Mouse (Mus musculus): Measurements from ENCODE around the gene Atg3. TPM values are rescaled to one million over a fixed set of nuclear protein-coding genes. Genes with fewer than 3 reads are reported as not detected.
A peak's percentile ranks its signal among the peaks of the same experiment; 100 is the strongest.

Atg3 gene
- polyA plus RNA-seq, 1 experiment, result 38.4 TPM

- H3K27ac ChIP-seq (ENCODE audit: insufficient read depth, low read length), result no peak overlapping the region
- H3K4me3 ChIP-seq (ENCODE audit: insufficient read depth, low read length), result no peak overlapping the region
- TF ChIP-seq POLR2A (IDR thresholded peaks at IDR 0.05; ENCODE audit: extremely low read depth, insufficient read depth, low read length), result no peak
- TF ChIP-seq CTCF (IDR thresholded peaks at IDR 0.05; ENCODE audit: extremely low read depth, insufficient read depth, low read length), result peak; percentile 79
- no peaks in the 10 kb centered on the region for H3K4me1 ChIP-seq (ENCODE audit: control insufficient read depth, insufficient read depth, low read length)
Observed at GRCm38 (mm10) chr16:45196816-45197215, 38.2 kb downstream of the Atg3 start.

GRCm38 (mm10) chr16:45201395-45201794 is 42.8 kb downstream of the Atg3 start:
- no peak overlapping the region for H3K27ac ChIP-seq (ENCODE audit: insufficient read depth, low read length)
- H3K4me1 ChIP-seq (ENCODE audit: control insufficient read depth, insufficient read depth, low read length), result no peaks in the 10 kb centered on the region
- H3K4me3 ChIP-seq (ENCODE audit: insufficient read depth, low read length), result no peak overlapping the region
- TF ChIP-seq CTCF (IDR thresholded peaks at IDR 0.05; ENCODE audit: extremely low read depth, insufficient read depth, low read length) (no peak), POLR2A (IDR thresholded peaks at IDR 0.05; ENCODE audit: extremely low read depth, insufficient read depth, low read length) (no peak)

GRCm38 (mm10) chr16:45204438-45204837 is 45.9 kb downstream of the Atg3 start:
- TF ChIP-seq POLR2A (IDR thresholded peaks at IDR 0.05; ENCODE audit: extremely low read depth, insufficient read depth, low read length), result no peak
- no peak for TF ChIP-seq CTCF (IDR thresholded peaks at IDR 0.05; ENCODE audit: extremely low read depth, insufficient read depth, low read length)
- Histone ChIP-seq H3K4me1 (ENCODE audit: control insufficient read depth, insufficient read depth, low read length) (no peaks in the 10 kb centered on the region), H3K27ac (ENCODE audit: insufficient read depth, low read length) (no peak overlapping the region), H3K4me3 (ENCODE audit: insufficient read depth, low read length) (no peak overlapping the region)

- H3K27ac ChIP-seq (ENCODE audit: insufficient read depth, low read length), result no peak overlapping the region
- no peaks in the 10 kb centered on the region for H3K4me1 ChIP-seq (ENCODE audit: control insufficient read depth, insufficient read depth, low read length)
- no peak overlapping the region for H3K4me3 ChIP-seq (ENCODE audit: insufficient read depth, low read length)
- TF ChIP-seq CTCF (IDR thresholded peaks at IDR 0.05; ENCODE audit: extremely low read depth, insufficient read depth, low read length), result no peak
- no peak for TF ChIP-seq POLR2A (IDR thresholded peaks at IDR 0.05; ENCODE audit: extremely low read depth, insufficient read depth, low read length)
Observed at GRCm38 (mm10) chr16:45204859-45205670, 46.5 kb downstream of the Atg3 start.

GRCm38 (mm10) chr16:45222016-45222415 is 63.4 kb downstream of the Atg3 start:
- H3K27ac ChIP-seq (ENCODE audit: insufficient read depth, low read length), result no peak overlapping the region
- H3K4me1 ChIP-seq (ENCODE audit: control insufficient read depth, insufficient read depth, low read length), result no peaks in the 10 kb centered on the region; the same call in 1 of the 2 replicates
- TF ChIP-seq POLR2A (IDR thresholded peaks at IDR 0.05; ENCODE audit: extremely low read depth, insufficient read depth, low read length), result no peak
- TF ChIP-seq CTCF (IDR thresholded peaks at IDR 0.05; ENCODE audit: extremely low read depth, insufficient read depth, low read length), result no peak
- H3K4me3 ChIP-seq (ENCODE audit: insufficient read depth, low read length), result no peak overlapping the region

- H3K4me3 ChIP-seq (ENCODE audit: insufficient read depth, low read length), result no peak overlapping the region
- no peak overlapping the region for H3K27ac ChIP-seq (ENCODE audit: insufficient read depth, low read length)
- H3K4me1 ChIP-seq (ENCODE audit: control insufficient read depth, insufficient read depth, low read length), result no peaks in the 10 kb centered on the region; the same call in 1 of the 2 replicates
- TF ChIP-seq POLR2A (IDR thresholded peaks at IDR 0.05; ENCODE audit: extremely low read depth, insufficient read depth, low read length), result no peak
- no peak for TF ChIP-seq CTCF (IDR thresholded peaks at IDR 0.05; ENCODE audit: extremely low read depth, insufficient read depth, low read length)
Observed at GRCm38 (mm10) chr16:45222771-45223170, 64.2 kb downstream of the Atg3 start.

- Histone ChIP-seq H3K27ac (ENCODE audit: insufficient read depth, low read length) (no peak within 1 kb of the TSS), H3K4me3 (ENCODE audit: insufficient read depth, low read length) (no peak within 1 kb of the TSS), H3K4me1 (ENCODE audit: control insufficient read depth, insufficient read depth, low read length) (no peaks in the 10 kb centered on the region; the same call in 1 of the 2 replicates)
- TF ChIP-seq POLR2A (IDR thresholded peaks at IDR 0.05; ENCODE audit: extremely low read depth, insufficient read depth, low read length) (no peak), CTCF (IDR thresholded peaks at IDR 0.05; ENCODE audit: extremely low read depth, insufficient read depth, low read length) (no peak)
Observed at GRCm38 (mm10) chr16:45223648-45224388, 65.2 kb downstream of the Atg3 start, which contains the start of gene Btla. Btla (plus strand) TSS chr16:45224315.

- Histone ChIP-seq H3K4me3 (ENCODE audit: insufficient read depth, low read length) (no peak overlapping the region), H3K27ac (ENCODE audit: insufficient read depth, low read length) (no peak overlapping the region), H3K4me1 (ENCODE audit: control insufficient read depth, insufficient read depth, low read length) (no peaks in the 10 kb centered on the region; the same call in 1 of the 2 replicates)
- TF ChIP-seq POLR2A (IDR thresholded peaks at IDR 0.05; ENCODE audit: extremely low read depth, insufficient read depth, low read length) (no peak), CTCF (IDR thresholded peaks at IDR 0.05; ENCODE audit: extremely low read depth, insufficient read depth, low read length) (no peak)
Observed at GRCm38 (mm10) chr16:45224431-45225008, 65.9 kb downstream of the Atg3 start.

- TF ChIP-seq POLR2A (IDR thresholded peaks at IDR 0.05; ENCODE audit: extremely low read depth, insufficient read depth, low read length) (no peak), CTCF (IDR thresholded peaks at IDR 0.05; ENCODE audit: extremely low read depth, insufficient read depth, low read length) (no peak)
- no peaks in the 10 kb centered on the region; the same call in 1 of the 2 replicates for H3K4me1 ChIP-seq (ENCODE audit: control insufficient read depth, insufficient read depth, low read length)
- H3K4me3 ChIP-seq (ENCODE audit: insufficient read depth, low read length), result no peak overlapping the region
- no peak overlapping the region for H3K27ac ChIP-seq (ENCODE audit: insufficient read depth, low read length)
Observed at GRCm38 (mm10) chr16:45227002-45227401, 68.4 kb downstream of the Atg3 start.

Measured in cortical plate, adult 2 months (tissue).